Mouse (Mus musculus): Measurements from ENCODE around the gene Cacna2d3. TPM values are rescaled to one million over a fixed set of nuclear protein-coding genes. Genes with fewer than 3 reads are reported as not detected.

Gene Cacna2d3
- polyA plus RNA-seq, 1 experiment from 2014 or later: 1.9 TPM

- Histone ChIP-seq H3K27ac (replicated peaks) (no peak overlapping the region), H3K9me3 (no peaks in the 10 kb centered on the region), H3K4me1 (peaks cover 4% of the 10 kb centered on the region; the same call in 1 of the 2 replicates), H3K36me3 (replicated peaks) (no peaks in the 10 kb centered on the region), H3K4me3 (no peak overlapping the region), H3K27me3 (replicated peaks; ENCODE audit: low read depth, poor library complexity, severe bottlenecking) (peaks cover 27% of the 10 kb centered on the region)
- DNase-seq (ENCODE audit: low spot score): no peak
- 43% methylated on average over 18 of the region's 18 CpGs for WGBS
Observed at GRCm38 (mm10) chr14:29707561-29708335, 13.9 kb downstream of the Cacna2d3 start.

GRCm38 (mm10) chr14:29702762-29703161, 18.9 kb downstream of the Cacna2d3 start:
- Histone ChIP-seq H3K4me3 (no peak overlapping the region), H3K36me3 (replicated peaks) (no peaks in the 10 kb centered on the region), H3K27me3 (replicated peaks; ENCODE audit: low read depth, poor library complexity, severe bottlenecking) (peaks cover 15% of the 10 kb centered on the region), H3K27ac (replicated peaks) (no peak overlapping the region), H3K4me1 (peaks cover 3% of the 10 kb centered on the region; the same call in 1 of the 2 replicates), H3K9me3 (no peaks in the 10 kb centered on the region)
- DNase-seq (ENCODE audit: low spot score): no peak
- WGBS: 77% methylated on average over 5 of the region's 5 CpGs

GRCm38 (mm10) chr14:29696131-29696530, 25.5 kb downstream of the Cacna2d3 start:
- no peaks in the 10 kb centered on the region for H3K27me3 ChIP-seq (replicated peaks; ENCODE audit: low read depth, poor library complexity, severe bottlenecking)
- no peaks in the 10 kb centered on the region for H3K9me3 ChIP-seq
- no peaks in the 10 kb centered on the region for H3K4me1 ChIP-seq
- no peak overlapping the region for H3K4me3 ChIP-seq
- DNase-seq (ENCODE audit: low spot score): peak; percentile 47
- 2% methylated on average over 3 of the region's 3 CpGs for WGBS
- no peak overlapping the region for H3K27ac ChIP-seq (replicated peaks)
- no peaks in the 10 kb centered on the region for H3K36me3 ChIP-seq (replicated peaks)

DNA sequence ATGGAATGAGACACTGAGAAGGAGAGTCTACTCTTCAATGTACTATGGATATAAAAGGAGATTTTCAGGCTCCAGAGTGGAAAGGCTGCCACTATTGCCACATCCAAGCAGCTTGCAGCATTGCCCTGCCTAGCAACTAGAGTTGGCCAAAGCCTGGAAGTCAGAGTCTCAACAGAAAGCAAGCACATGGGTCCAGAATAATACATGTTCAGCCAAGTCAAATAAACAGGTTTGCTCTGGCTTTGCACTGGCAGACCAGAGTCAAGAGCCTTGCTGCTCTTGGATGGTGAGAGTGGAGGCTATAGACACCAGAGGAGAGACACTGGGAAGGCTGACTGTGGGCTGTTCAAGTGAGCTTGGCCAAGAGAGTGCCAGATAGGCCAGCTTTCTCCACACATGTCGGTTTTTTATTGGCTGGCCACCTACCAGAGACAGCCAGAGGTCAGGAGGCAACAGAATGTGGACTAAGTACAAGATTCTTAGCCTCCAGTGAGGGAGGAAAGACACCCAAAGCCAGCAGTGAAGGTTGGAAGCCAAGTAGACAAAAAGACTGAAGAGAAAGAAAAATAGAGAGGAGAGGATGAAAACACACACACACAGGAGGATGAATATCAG, 49.1 kb downstream of the Cacna2d3 start:
- WGBS: 55% methylated on average over 1 of the region's 1 CpGs

GRCm38 (mm10) chr14:29669826-29670225, 51.8 kb downstream of the Cacna2d3 start:
- no peak overlapping the region for H3K27ac ChIP-seq (replicated peaks)
- whole genome bisulfite sequencing: 72% methylated on average over 5 of the region's 5 CpGs
- H3K9me3 ChIP-seq: no peaks in the 10 kb centered on the region
- H3K36me3 ChIP-seq (replicated peaks): no peaks in the 10 kb centered on the region
- H3K27me3 ChIP-seq (replicated peaks; ENCODE audit: low read depth, poor library complexity, severe bottlenecking): no peaks in the 10 kb centered on the region
- DNase-seq (ENCODE audit: low spot score): no peak
- no peaks in the 10 kb centered on the region for H3K4me1 ChIP-seq
- no peak overlapping the region for H3K4me3 ChIP-seq

More for the DNA sequence above, 49.1 kb downstream of the Cacna2d3 start:
- no peaks in the 10 kb centered on the region for H3K27me3 ChIP-seq (replicated peaks; ENCODE audit: low read depth, poor library complexity, severe bottlenecking)
- DNase-seq (ENCODE audit: low spot score): no peak
- H3K9me3 ChIP-seq: no peaks in the 10 kb centered on the region
- H3K36me3 ChIP-seq (replicated peaks): no peaks in the 10 kb centered on the region
- H3K4me3 ChIP-seq: no peak overlapping the region
- H3K4me1 ChIP-seq: no peaks in the 10 kb centered on the region; the same call in 1 of the 2 replicates
- H3K27ac ChIP-seq (replicated peaks): no peak overlapping the region

- no peak overlapping the region for H3K27ac ChIP-seq (replicated peaks)
- H3K27me3 ChIP-seq (replicated peaks; ENCODE audit: low read depth, poor library complexity, severe bottlenecking): no peaks in the 10 kb centered on the region
- WGBS: 49% methylated on average over 1 of the region's 1 CpGs
- H3K9me3 ChIP-seq: no peaks in the 10 kb centered on the region
- no peak overlapping the region for H3K4me3 ChIP-seq
- peak; percentile 72 for DNase-seq (ENCODE audit: low spot score)
- H3K36me3 ChIP-seq (replicated peaks): no peaks in the 10 kb centered on the region
- H3K4me1 ChIP-seq: no peaks in the 10 kb centered on the region
Observed at GRCm38 (mm10) chr14:29657006-29657405, 64.7 kb downstream of the Cacna2d3 start.

DNA sequence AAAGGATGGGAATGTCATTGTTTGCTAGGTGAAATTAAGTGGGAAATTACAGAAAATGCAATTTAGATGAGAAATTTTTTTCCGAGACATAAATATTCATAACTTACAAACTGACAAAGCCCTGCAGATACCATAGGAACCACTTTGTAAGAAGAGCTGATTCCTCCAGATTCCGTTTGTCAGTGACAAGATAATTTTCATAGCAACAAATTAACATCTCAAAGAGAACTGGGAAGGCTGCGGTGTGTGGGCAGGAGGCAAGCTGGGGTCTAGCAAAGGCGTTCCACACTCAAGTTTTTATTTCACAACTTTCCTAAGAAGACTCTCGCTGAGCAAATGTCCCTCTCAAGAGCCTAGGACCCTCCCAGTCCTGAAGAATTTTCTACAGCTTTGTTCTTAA, 71.1 kb downstream of the Cacna2d3 start:
- H3K27ac ChIP-seq (replicated peaks): no peak overlapping the region
- H3K9me3 ChIP-seq: no peaks in the 10 kb centered on the region
- H3K4me3 ChIP-seq: no peak overlapping the region
- WGBS: 85% methylated on average over 5 of the region's 5 CpGs
- H3K36me3 ChIP-seq (replicated peaks): no peaks in the 10 kb centered on the region
- H3K4me1 ChIP-seq: 0 out of 2 replicates have a peak, but pooled peaks cover 4% of the 10 kb centered on the region
- no peaks in the 10 kb centered on the region for H3K27me3 ChIP-seq (replicated peaks; ENCODE audit: low read depth, poor library complexity, severe bottlenecking)
- no peak for DNase-seq (ENCODE audit: low spot score)

- Histone ChIP-seq H3K27ac (replicated peaks) (no peak overlapping the region; the same call in 1 of the 2 replicates), H3K4me3 (no peak overlapping the region), H3K36me3 (replicated peaks) (no peaks in the 10 kb centered on the region), H3K27me3 (replicated peaks; ENCODE audit: low read depth, poor library complexity, severe bottlenecking) (no peaks in the 10 kb centered on the region), H3K4me1 (0 out of 2 replicates have a peak, but pooled peaks cover 4% of the 10 kb centered on the region), H3K9me3 (no peaks in the 10 kb centered on the region)
- DNase-seq (ENCODE audit: low spot score): no peak
- WGBS: 59% methylated on average over 6 of the region's 6 CpGs
Observed at GRCm38 (mm10) chr14:29648721-29649120, 72.9 kb downstream of the Cacna2d3 start.

- no peak overlapping the region for H3K4me3 ChIP-seq
- H3K4me1 ChIP-seq: 0 out of 2 replicates have a peak, but pooled peaks cover 4% of the 10 kb centered on the region
- DNase-seq (ENCODE audit: low spot score): no peak
- no peak overlapping the region for H3K27ac ChIP-seq (replicated peaks)
- WGBS: 79% methylated on average over 11 of the region's 11 CpGs
- H3K9me3 ChIP-seq: no peaks in the 10 kb centered on the region
- H3K36me3 ChIP-seq (replicated peaks): no peaks in the 10 kb centered on the region
- H3K27me3 ChIP-seq (replicated peaks; ENCODE audit: low read depth, poor library complexity, severe bottlenecking): no peaks in the 10 kb centered on the region
Observed at GRCm38 (mm10) chr14:29645421-29645820, 76.2 kb downstream of the Cacna2d3 start.

DNA sequence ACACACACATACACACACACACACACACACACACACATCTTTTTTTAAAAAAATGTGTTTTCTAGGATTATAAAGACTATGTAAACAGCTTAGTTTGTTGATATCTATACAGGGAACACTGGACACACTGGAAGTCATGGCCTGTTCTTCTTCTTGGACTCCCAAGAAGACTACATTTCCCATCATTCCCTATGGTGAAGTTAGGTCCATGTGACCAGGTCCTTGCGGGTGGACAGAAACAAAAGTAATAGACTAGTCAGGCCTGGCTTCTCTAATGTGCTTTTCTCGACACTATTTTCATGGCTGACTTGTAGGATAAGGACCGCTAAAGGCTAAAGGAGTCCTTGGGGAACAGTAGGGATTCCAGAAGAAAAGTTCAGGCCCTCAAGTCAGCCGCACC, 78.4 kb downstream of the Cacna2d3 start:
- DNase-seq (ENCODE audit: low spot score): no peak
- WGBS: 87% methylated on average over 4 of the region's 4 CpGs
- Histone ChIP-seq H3K27ac (replicated peaks) (no peak overlapping the region), H3K27me3 (replicated peaks; ENCODE audit: low read depth, poor library complexity, severe bottlenecking) (no peaks in the 10 kb centered on the region), H3K36me3 (replicated peaks) (no peaks in the 10 kb centered on the region), H3K4me3 (no peak overlapping the region), H3K4me1 (peaks cover 4% of the 10 kb centered on the region; the same call in 1 of the 2 replicates), H3K9me3 (no peaks in the 10 kb centered on the region)

DNA sequence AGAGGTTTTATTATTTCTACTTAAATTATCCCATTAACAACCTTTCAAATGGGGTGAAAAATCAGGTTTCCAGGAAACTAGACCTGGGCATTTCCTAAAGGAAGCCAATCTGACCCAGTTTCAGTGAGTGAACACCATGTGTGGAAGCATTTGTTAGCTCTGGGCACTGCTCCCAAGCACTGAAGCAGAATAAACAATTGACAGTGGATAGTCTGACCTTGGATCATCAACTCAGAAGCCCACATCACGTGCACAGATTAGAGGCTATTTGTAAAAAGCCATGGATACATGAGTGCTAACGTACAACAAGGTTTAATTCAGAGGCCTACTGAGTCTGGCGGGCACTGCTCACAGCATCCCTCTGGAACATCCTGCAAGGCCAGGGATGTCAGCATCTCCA, 82.4 kb downstream of the Cacna2d3 start:
- no peaks in the 10 kb centered on the region for H3K9me3 ChIP-seq

GRCm38 (mm10) chr14:29628213-29628612, 93.5 kb downstream of the Cacna2d3 start:
- Histone ChIP-seq H3K4me1 (peaks cover 3% of the 10 kb centered on the region; the same call in 1 of the 2 replicates), H3K36me3 (replicated peaks) (no peaks in the 10 kb centered on the region), H3K27ac (replicated peaks) (no peak overlapping the region), H3K4me3 (no peak overlapping the region), H3K27me3 (replicated peaks; ENCODE audit: low read depth, poor library complexity, severe bottlenecking) (no peaks in the 10 kb centered on the region), H3K9me3 (no peaks in the 10 kb centered on the region)
- 78% methylated on average over 8 of the region's 8 CpGs for WGBS
- no peak for DNase-seq (ENCODE audit: low spot score)

More for the DNA sequence above, 82.4 kb downstream of the Cacna2d3 start:
- WGBS: 73% methylated on average over 3 of the region's 3 CpGs
- H3K27me3 ChIP-seq (replicated peaks; ENCODE audit: low read depth, poor library complexity, severe bottlenecking): no peaks in the 10 kb centered on the region
- DNase-seq (ENCODE audit: low spot score): no peak
- H3K4me1 ChIP-seq: peaks cover 4% of the 10 kb centered on the region; the same call in 1 of the 2 replicates
- H3K27ac ChIP-seq (replicated peaks): no peak overlapping the region
- no peak overlapping the region for H3K4me3 ChIP-seq
- H3K36me3 ChIP-seq (replicated peaks): no peaks in the 10 kb centered on the region

DNA sequence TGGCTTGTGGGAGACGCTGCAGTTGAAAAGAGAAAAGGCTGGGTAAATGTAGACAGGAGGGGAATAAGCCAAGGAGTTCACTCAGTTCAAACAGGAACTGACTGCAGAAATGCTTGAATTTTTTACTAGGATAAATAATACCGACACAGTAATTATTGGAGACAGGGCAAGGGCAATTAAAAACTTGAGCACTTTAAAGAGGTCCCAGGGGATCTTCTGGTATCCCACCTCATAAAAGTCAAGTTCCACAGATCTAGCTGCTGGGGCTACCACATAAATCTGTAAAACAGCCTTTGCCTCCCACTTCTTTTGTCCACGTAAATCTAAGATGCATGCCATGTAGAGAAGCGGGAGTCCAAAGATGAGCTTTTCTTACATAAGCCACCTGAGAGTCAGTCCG, 109.2 kb downstream of the Cacna2d3 start:
- 82% methylated on average over 5 of the region's 5 CpGs for WGBS
- DNase-seq (ENCODE audit: low spot score): no peak
- Histone ChIP-seq H3K9me3 (no peaks in the 10 kb centered on the region), H3K36me3 (replicated peaks) (no peaks in the 10 kb centered on the region), H3K4me3 (no peak overlapping the region), H3K27ac (replicated peaks) (no peak overlapping the region), H3K27me3 (replicated peaks; ENCODE audit: low read depth, poor library complexity, severe bottlenecking) (no peaks in the 10 kb centered on the region), H3K4me1 (peaks cover 2% of the 10 kb centered on the region; the same call in 1 of the 2 replicates)
